Mouse (Mus musculus) spleen, postnatal 4 days (tissue): ENCODE data around the gene Armcx2.
"Not testable (repeated sequence)": the region's sequence is repeated elsewhere in the genome, so short reads cannot be mapped to it uniquely, and the experiment has no call there.

Experiments
- DNase-seq, 2 experiments: peaks; one replicate each; pipeline ENCODE4 v3.0.0; 2022; ENCODE audit warnings: low spot score in 2 of 2

Armcx2 gene

GRCm38 (mm10) chrX:134808755-134809224 lies at the start of gene Armcx2:
TSS of gene Armcx2 (minus strand) at chrX:134809221.
- peak in 1 of 2 experiments; percentile 14 for DNase-seq

- no peak for DNase-seq
Observed at GRCm38 (mm10) chrX:134849662-134850061, 40.6 kb upstream of the Armcx2 start.

- DNase-seq = no peak
Observed at GRCm38 (mm10) chrX:134844424-134844823, 35.4 kb upstream of the Armcx2 start.

GRCm38 (mm10) chrX:134830508-134830907 lies 21.5 kb upstream of the Armcx2 start:
- no peak for DNase-seq

- no peak for DNase-seq
Observed at GRCm38 (mm10) chrX:134807833-134808754, 927 bp downstream of the Armcx2 start.

- no peak for DNase-seq
Observed at GRCm38 (mm10) chrX:134787728-134788127, 21.3 kb downstream of the Armcx2 start.

GRCm38 (mm10) chrX:134763428-134764198 lies 45.4 kb downstream of the Armcx2 start:
- not testable (repeated sequence) for DNase-seq

GRCm38 (mm10) chrX:134757293-134757995 lies 51.6 kb downstream of the Armcx2 start:
- DNase-seq = no peak

- peak in 1 of 2 experiments; percentile 33 for DNase-seq
Observed at GRCm38 (mm10) chrX:134756434-134757292, 52.4 kb downstream of the Armcx2 start, which contains the start of gene Armcx3. TSS of gene Armcx3 (plus strand) at chrX:134756595.
